Mouse (Mus musculus): ENCODE measurements around the gene Olfr1002. TPM values are rescaled to one million over a fixed set of nuclear protein-coding genes. Genes with fewer than 3 reads are reported as not detected.
"Not testable (repeated sequence)": the region's sequence is repeated elsewhere in the genome, so short reads cannot be mapped to it uniquely, and the experiment has no call there.

Olfr1002 gene
- polyA plus RNA-seq (2015; fragmentation: Nextera tagmentation; extraction: Ambion mirVana) = not detected in 2 replicates

DNA sequence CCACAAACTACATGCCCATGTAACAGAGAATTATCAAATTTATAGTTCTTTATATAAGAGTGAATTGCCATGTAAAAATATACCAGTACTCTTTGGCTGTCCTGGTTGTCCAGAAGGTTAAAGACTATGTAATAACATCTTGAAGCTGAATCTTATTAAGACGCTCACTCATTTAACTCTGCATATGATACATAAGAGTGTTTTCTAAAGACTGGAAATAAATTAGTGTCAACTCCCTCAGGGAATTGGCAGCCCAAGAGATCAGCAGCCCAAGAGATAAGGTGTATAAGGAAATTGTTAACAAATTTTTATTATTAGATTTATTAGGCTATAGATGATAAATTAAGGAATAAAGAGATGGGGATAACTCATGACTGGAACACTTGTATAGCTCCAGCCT, at the start of gene Olfr1002:
Olfr1002 (minus strand) TSS at position 101 of the 400 bp plus-strand sequence.
- WGBS = 84% methylated on average over 1 of the region's 1 CpGs
- Histone ChIP-seq H3K27ac (no peak within 1 kb of the TSS), H3K36me3 (no peaks in the 10 kb centered on the region)

DNA sequence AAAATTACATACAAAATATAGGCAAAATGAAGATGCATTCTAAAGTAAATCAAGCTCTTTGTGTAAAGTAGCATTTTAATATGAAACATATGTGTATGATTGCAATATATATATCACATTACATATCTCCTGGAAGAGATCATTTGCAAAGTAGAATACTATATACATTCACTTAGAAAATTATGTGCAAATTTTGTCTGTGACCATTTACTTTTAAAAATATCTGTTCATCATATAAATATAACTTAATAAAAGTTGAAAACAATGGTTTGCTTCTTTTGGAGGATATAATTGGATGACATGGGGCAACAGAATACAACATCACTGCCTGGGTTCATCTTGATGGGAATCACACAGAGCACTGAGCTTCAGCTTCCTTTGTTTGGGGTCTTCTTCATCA, 38.6 kb upstream of the Olfr1002 start, which contains the start of gene Olfr1008:
Olfr1008 (plus strand) TSS at position 301 of the 400 bp plus-strand sequence.
- no peaks in the 10 kb centered on the region for H3K9me3 ChIP-seq
- ATAC-seq (ENCODE audit: insufficient read depth, low FRiP score, low read depth) = no peak

More for the DNA sequence above, at the start of gene Olfr1002:
- Histone ChIP-seq H3K4me2 (no peak within 1 kb of the TSS), H3K9me3 (no peaks in the 10 kb centered on the region), H3K4me1 (no peaks in the 10 kb centered on the region), H3K27me3 (replicated peaks) (no peaks in the 10 kb centered on the region), H3K9ac (no peak within 1 kb of the TSS), H3K4me3 (replicated peaks) (no peak within 1 kb of the TSS)
- no peak for ATAC-seq (ENCODE audit: insufficient read depth, low FRiP score, low read depth)

DNA sequence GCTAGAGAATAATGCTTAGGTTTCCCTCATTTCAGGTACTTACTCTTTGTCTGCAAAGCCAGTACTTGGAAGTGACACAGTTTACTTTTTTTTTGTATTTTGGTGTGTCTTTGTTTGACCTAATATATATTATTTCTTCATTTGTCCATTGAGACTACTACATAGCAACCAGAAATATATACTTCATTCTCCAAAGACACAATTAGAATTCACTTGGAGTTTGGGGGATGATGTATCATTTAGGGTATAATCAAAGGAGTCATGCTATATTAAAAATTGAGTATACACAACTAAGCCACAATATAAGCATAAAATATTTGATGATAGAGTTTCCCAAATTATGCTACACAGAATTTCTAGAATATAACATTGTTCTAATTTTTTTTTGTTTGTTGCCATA, 28.2 kb upstream of the Olfr1002 start, which contains the start of gene Olfr1006:
Olfr1006 (minus strand) TSS at position 101 of the 400 bp plus-strand sequence.
- no peaks in the 10 kb centered on the region for H3K36me3 ChIP-seq
- no peaks in the 10 kb centered on the region for H3K9me3 ChIP-seq
- no peak within 1 kb of the TSS for H3K9ac ChIP-seq
- no peak for ATAC-seq (ENCODE audit: insufficient read depth, low FRiP score, low read depth)
- H3K4me1 ChIP-seq = no peaks in the 10 kb centered on the region
- no peak within 1 kb of the TSS for H3K27ac ChIP-seq
- H3K4me3 ChIP-seq (replicated peaks) = no peak within 1 kb of the TSS
- no peaks in the 10 kb centered on the region for H3K27me3 ChIP-seq (replicated peaks)
- H3K4me2 ChIP-seq = no peak within 1 kb of the TSS

More for the DNA sequence above, 38.6 kb upstream of the Olfr1002 start, which contains the start of gene Olfr1008:
- H3K4me2 ChIP-seq = no peak within 1 kb of the TSS
- H3K4me1 ChIP-seq = no peaks in the 10 kb centered on the region
- no peak within 1 kb of the TSS for H3K9ac ChIP-seq
- H3K36me3 ChIP-seq = no peaks in the 10 kb centered on the region
- no peaks in the 10 kb centered on the region for H3K27me3 ChIP-seq (replicated peaks)
- H3K27ac ChIP-seq = no peak within 1 kb of the TSS
- no peak within 1 kb of the TSS for H3K4me3 ChIP-seq (replicated peaks)

DNA sequence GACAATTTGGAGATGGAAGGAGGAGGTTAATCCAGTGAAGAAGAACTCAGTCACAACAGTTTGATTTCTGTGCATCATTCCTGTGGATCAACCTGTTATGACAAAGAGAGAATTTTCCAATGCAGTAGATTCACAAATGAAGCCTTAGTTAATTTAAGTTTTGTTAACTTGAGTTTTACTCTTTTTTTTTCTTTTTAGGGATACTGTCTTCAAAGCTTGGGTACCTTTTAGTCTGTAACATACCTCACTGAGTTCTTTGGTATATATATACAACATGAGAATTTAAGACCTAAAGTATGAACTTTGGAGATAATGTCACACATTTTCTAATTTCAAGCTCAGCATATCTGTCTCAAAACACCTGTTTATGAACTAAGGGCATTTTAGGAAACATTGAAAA, 13.9 kb upstream of the Olfr1002 start, which contains the start of gene Olfr154:
Olfr154 (minus strand) TSS at position 101 of the 400 bp plus-strand sequence.
- H3K9me3 ChIP-seq; H3K9ac ChIP-seq; H3K4me1 ChIP-seq; H3K4me2 ChIP-seq; H3K36me3 ChIP-seq; ATAC-seq (ENCODE audit: insufficient read depth, low FRiP score, low read depth); H3K27ac ChIP-seq; H3K27me3 ChIP-seq (replicated peaks); H3K4me3 ChIP-seq (replicated peaks): not testable (repeated sequence)

DNA sequence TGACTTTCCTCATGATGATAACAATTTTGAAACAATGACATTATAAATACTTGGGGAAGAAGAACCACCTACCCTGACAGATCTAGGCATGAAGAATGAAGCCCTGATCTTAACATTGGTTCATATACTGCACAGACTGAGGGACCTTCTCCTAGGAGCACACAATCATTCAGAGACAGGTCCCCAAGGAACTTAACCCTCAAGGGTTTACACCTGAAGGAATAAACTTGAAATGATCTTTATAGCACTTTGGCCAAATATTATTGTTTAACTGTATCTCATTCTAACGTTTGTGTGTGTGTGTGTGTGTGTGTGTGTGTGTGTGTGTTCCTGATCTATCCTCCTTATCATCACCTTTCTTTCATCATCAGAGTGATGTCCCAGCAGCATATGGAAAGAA, 38.7 kb downstream of the Olfr1002 start, which contains the start of gene Olfr1000:
Olfr1000 (minus strand) TSS at position 101 of the 400 bp plus-strand sequence.
- Histone ChIP-seq H3K9me3 (no peaks in the 10 kb centered on the region), H3K4me1 (no peaks in the 10 kb centered on the region), H3K36me3 (no peaks in the 10 kb centered on the region), H3K9ac (no peak within 1 kb of the TSS), H3K27me3 (replicated peaks) (no peaks in the 10 kb centered on the region), H3K27ac (no peak within 1 kb of the TSS), H3K4me3 (replicated peaks) (no peak within 1 kb of the TSS), H3K4me2 (no peak within 1 kb of the TSS)
- WGBS = 57% methylated on average over 1 of the region's 1 CpGs
- ATAC-seq (ENCODE audit: insufficient read depth, low FRiP score, low read depth) = no peak

Other genes starting within 250 kb of the Olfr1002 start
- not detected in 2 replicates for gene Olfr992, start 241.2 kb downstream of the Olfr1002 start, polyA plus RNA-seq (2015; fragmentation: Nextera tagmentation; extraction: Ambion mirVana)
- not detected in 2 replicates for gene Olfr993, start 235.8 kb downstream of the Olfr1002 start, polyA plus RNA-seq (2015; fragmentation: Nextera tagmentation; extraction: Ambion mirVana)
- gene Olfr994, start 214.3 kb downstream of the Olfr1002 start, polyA plus RNA-seq (2015; fragmentation: Nextera tagmentation; extraction: Ambion mirVana) = not detected in 2 replicates
- not detected in 2 replicates for gene Olfr995, start 207.1 kb downstream of the Olfr1002 start, polyA plus RNA-seq (2015; fragmentation: Nextera tagmentation; extraction: Ambion mirVana)
- 5.4 and 8.7 TPM in 2 replicates for gene 4833423E24Rik, start 131.7 kb downstream of the Olfr1002 start, polyA plus RNA-seq (2015; fragmentation: Nextera tagmentation; extraction: Ambion mirVana)
- gene Olfr996, start 71.5 kb downstream of the Olfr1002 start, polyA plus RNA-seq (2015; fragmentation: Nextera tagmentation; extraction: Ambion mirVana) = not detected in 2 replicates
- gene Olfr998, start 61.8 kb downstream of the Olfr1002 start, polyA plus RNA-seq (2015; fragmentation: Nextera tagmentation; extraction: Ambion mirVana) = not detected in 2 replicates
- not detected in 2 replicates for gene Olfr1000, start 38.8 kb downstream of the Olfr1002 start, polyA plus RNA-seq (2015; fragmentation: Nextera tagmentation; extraction: Ambion mirVana)
- gene Olfr154, start 13.8 kb upstream of the Olfr1002 start, polyA plus RNA-seq (2015; fragmentation: Nextera tagmentation; extraction: Ambion mirVana) = not detected in 2 replicates
- not detected in 2 replicates for gene Olfr1006, start 28.1 kb upstream of the Olfr1002 start, polyA plus RNA-seq (2015; fragmentation: Nextera tagmentation; extraction: Ambion mirVana)
- gene Olfr1008, start 38.7 kb upstream of the Olfr1002 start, polyA plus RNA-seq (2015; fragmentation: Nextera tagmentation; extraction: Ambion mirVana) = not detected in 2 replicates
- not detected in 2 replicates for gene Olfr1009, start 64.7 kb upstream of the Olfr1002 start, polyA plus RNA-seq (2015; fragmentation: Nextera tagmentation; extraction: Ambion mirVana)
- not detected in 2 replicates for gene Olfr1012, start 112.1 kb upstream of the Olfr1002 start, polyA plus RNA-seq (2015; fragmentation: Nextera tagmentation; extraction: Ambion mirVana)
- gene Olfr1013, start 116.4 kb upstream of the Olfr1002 start, polyA plus RNA-seq (2015; fragmentation: Nextera tagmentation; extraction: Ambion mirVana) = not detected in 2 replicates
- not detected in 2 replicates for gene Olfr1014, start 122.0 kb upstream of the Olfr1002 start, polyA plus RNA-seq (2015; fragmentation: Nextera tagmentation; extraction: Ambion mirVana)
- gene Olfr1015, start 131.3 kb upstream of the Olfr1002 start, polyA plus RNA-seq (2015; fragmentation: Nextera tagmentation; extraction: Ambion mirVana) = not detected in 2 replicates
- gene Olfr1016, start 151.8 kb upstream of the Olfr1002 start, polyA plus RNA-seq (2015; fragmentation: Nextera tagmentation; extraction: Ambion mirVana) = not detected in 2 replicates
- not detected in 2 replicates for gene Olfr1018, start 167.8 kb upstream of the Olfr1002 start, polyA plus RNA-seq (2015; fragmentation: Nextera tagmentation; extraction: Ambion mirVana)
- gene Olfr1019, start 194.8 kb upstream of the Olfr1002 start, polyA plus RNA-seq (2015; fragmentation: Nextera tagmentation; extraction: Ambion mirVana) = not detected in 2 replicates
- not detected in 2 replicates for gene Olfr1020, start 196.3 kb upstream of the Olfr1002 start, polyA plus RNA-seq (2015; fragmentation: Nextera tagmentation; extraction: Ambion mirVana)
- not detected in 2 replicates for gene Olfr1022, start 217.9 kb upstream of the Olfr1002 start, polyA plus RNA-seq (2015; fragmentation: Nextera tagmentation; extraction: Ambion mirVana)
- not detected in 2 replicates for gene Olfr1023, start 234.9 kb upstream of the Olfr1002 start, polyA plus RNA-seq (2015; fragmentation: Nextera tagmentation; extraction: Ambion mirVana)